Mouse (Mus musculus) bone marrow macrophage, adult 2 months (primary cell): ENCODE data around the gene Cep112. TPM values are rescaled to one million over a fixed set of nuclear protein-coding genes. Genes with fewer than 3 reads are reported as not detected.

Experiments used
- H3K27ac ChIP-seq: 2 replicates; pipeline ENCODE4 v1.5.1; 2012; ENCODE audit warnings: low read depth, low read length; ENCODE audit not compliant: insufficient read depth
- H3K4me1 ChIP-seq: 2 replicates; pipeline ENCODE4 v1.6.1; 2012; ENCODE audit warnings: low read length; ENCODE audit not compliant: control insufficient read depth, insufficient read depth
- H3K4me3 ChIP-seq: 2 replicates; pipeline ENCODE4 v1.5.1; 2012; ENCODE audit warnings: mild to moderate bottlenecking, low read length, moderate library complexity; ENCODE audit not compliant: insufficient read depth
- CTCF ChIP-seq: IDR thresholded peaks from 2 replicates; pipeline ENCODE4 v1.5.1; 2012; ENCODE audit warnings: low read depth, mild to moderate bottlenecking, low read length, moderate library complexity
- POLR2A ChIP-seq: IDR thresholded peaks from 2 replicates; pipeline ENCODE4 v1.6.1; 2012; ENCODE audit warnings: mild to moderate bottlenecking, low read depth, low read length, borderline replicate concordance
- polyA plus RNA-seq: library from polyadenylated mRNA; stranded (reverse); fragments of >200 nt; gene quantifications from 2 replicates; pipeline ENCODE4 v1.2.4, GENCODE M21; 2012; ENCODE audit not compliant: missing spikeins, insufficient read depth, insufficient read length

The Cep112 gene
- polyA plus RNA-seq, result 4.3 and 5.0 TPM in 2 replicates

DNA sequence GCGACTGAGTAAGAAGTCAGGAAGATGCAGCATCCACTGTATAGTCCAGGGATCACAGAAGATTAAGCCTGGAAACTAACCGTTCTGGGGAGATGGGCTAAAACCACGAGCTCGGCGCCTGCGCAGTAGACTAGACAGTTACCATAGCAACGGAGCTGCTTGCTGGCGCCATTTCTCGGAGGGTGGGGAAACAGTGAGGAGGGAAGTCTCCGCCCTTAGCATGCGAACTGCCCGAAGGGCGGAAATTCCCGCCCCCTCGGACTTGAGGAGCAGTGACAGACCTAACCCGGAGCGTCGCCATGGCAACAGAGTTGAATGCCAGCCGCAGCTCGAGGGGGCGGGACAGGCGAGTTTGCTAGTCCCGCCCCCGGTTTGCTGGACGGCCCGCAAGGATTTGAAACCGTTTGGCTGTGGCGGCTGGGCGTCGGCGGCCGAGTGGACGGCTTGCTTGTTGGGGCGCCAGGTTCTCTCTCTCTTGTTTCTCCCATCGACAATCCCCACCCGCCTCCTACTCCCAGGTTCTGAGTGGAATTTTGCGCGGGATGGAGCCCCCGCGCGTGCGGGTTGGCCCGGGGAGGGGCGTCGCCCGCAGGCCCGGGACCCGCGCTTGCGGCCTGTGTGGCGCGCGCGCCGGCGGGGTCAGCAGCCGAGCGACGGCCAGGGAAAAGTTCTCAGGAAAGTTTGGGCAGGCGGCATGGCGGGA is at the start of gene Cep112:
Gene Cep112 (plus strand): TSS at position 304 of the 703 bp plus-strand sequence.
- Histone ChIP-seq H3K4me1 (no peaks in the 10 kb centered on the region), H3K27ac (no peak within 1 kb of the TSS), H3K4me3 (peak within 1 kb of the TSS; percentile 60)
- TF ChIP-seq CTCF (no peak), POLR2A (no peak)

GRCm38 (mm10) chr11:108376815-108377214 is 48.2 kb upstream of the Cep112 start:
- Histone ChIP-seq H3K27ac (no peak overlapping the region), H3K4me1 (no peaks in the 10 kb centered on the region), H3K4me3 (no peak overlapping the region)
- TF ChIP-seq CTCF, result no peak
- TF ChIP-seq POLR2A, result no peak

DNA sequence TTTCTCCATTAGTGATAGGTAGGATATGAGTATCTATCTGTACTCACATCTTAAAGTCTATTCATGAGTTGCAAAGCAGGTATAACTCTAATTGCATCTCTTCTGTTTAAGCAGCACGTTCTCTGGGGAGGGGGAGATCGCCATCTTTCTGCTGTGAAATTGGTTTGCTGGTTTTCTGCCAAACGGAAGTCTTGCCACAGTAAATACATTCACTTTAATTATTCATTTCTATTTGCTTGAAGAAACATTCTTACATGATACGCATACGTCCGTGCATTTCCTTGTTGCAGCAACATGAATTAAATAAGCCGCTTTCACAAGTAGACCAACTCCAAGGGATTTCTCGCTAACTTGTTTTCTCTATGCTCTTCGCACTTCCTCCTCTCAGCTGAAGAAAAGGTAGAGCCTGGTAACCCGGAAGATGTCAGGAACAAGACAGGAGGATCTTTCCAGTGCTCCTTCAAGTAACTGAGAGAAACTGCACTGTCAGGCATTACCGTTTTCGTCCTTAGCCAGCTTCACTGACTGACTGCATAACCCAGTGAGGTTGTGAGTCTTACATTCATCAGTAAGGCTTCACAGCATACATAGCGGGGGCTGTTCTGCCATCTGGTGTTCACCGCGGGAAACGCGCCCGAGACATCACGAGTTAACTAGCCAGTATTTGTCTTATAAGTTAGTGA is 47.2 kb upstream of the Cep112 start:
- TF ChIP-seq POLR2A, result no peak
- TF ChIP-seq CTCF, result peak; percentile 72
- H3K27ac ChIP-seq, result no peak overlapping the region
- H3K4me3 ChIP-seq, result no peak overlapping the region
- no peaks in the 10 kb centered on the region for H3K4me1 ChIP-seq

DNA sequence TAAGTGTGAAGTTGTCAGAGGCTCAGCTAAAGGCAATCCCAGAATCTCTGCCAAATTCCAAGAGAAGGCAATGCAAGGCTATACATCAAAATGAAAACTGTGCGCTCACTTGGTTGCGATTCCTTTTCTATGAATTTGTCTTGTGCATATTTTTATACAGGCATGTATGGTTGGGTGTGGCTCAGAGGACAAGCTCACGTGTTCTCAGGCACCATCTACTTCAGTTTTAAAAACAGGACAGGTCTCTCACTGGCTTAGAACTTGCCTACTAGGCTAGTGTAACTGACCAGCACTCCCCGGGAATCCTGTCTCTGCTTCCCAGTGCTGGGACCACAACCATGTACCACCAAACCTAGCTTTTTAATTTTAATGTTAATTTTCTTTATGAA is 46.6 kb upstream of the Cep112 start:
- no peak overlapping the region for H3K27ac ChIP-seq
- H3K4me1 ChIP-seq, result no peaks in the 10 kb centered on the region
- no peak for TF ChIP-seq POLR2A
- TF ChIP-seq CTCF, result no peak
- H3K4me3 ChIP-seq, result no peak overlapping the region

GRCm38 (mm10) chr11:108382664-108383063 is 42.3 kb upstream of the Cep112 start:
- no peaks in the 10 kb centered on the region for H3K4me1 ChIP-seq
- no peak overlapping the region for H3K27ac ChIP-seq
- H3K4me3 ChIP-seq, result no peak overlapping the region
- TF ChIP-seq POLR2A, result no peak
- no peak for TF ChIP-seq CTCF

DNA sequence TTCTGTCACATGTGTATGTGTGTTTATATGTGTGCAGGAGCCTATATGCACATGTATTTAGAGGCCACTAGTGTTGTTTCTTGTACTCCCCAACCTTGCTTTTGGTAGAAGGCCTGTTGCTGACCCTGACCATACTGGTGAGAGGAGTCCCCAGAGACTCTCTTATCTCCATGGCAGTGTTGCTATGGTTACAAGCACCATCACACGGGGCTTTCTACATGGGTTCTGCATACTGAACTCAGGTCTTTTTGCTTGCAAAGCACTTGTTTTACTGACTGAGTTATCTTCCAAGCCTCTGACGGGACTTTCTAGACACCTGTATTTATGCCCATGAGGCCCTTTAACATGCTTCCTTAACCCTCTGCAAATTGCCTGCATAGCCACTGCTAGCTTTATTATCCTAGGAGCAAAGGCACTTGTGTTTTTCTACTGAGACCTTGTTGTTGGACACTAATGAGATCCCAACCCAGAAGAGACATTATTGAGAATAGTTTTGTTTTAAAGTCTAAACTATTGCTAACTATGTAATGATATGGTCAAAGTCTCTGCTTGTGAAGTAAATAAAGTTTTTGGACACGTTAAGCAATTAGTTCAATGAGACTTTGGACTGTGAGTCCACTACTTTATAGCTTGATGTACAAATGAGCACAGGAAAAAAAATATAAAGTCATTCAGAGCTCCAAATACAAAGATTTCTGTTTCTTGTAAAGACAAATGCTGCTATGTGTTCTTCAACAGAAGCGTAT is 39.9 kb upstream of the Cep112 start:
- Histone ChIP-seq H3K4me3 (no peak overlapping the region), H3K4me1 (no peaks in the 10 kb centered on the region), H3K27ac (no peak overlapping the region)
- TF ChIP-seq POLR2A (no peak), CTCF (no peak)

DNA sequence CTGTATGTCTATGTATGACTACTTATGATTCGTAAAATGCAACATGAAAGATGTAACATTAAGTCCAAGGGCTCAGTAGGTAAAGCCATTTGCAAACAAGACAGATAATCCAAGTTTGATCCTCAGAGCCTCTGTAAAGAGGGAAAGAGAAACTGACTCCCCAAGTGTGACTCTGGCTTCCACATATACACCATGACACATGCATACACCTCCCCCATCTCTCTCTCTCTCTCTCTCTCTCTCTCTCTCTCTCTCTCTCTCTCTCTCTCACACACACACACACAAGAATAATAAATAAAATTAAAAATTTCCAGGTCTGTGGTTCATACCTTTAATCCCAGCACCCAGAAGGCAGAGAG is 39.3 kb upstream of the Cep112 start:
- Histone ChIP-seq H3K4me3 (no peak overlapping the region), H3K4me1 (no peaks in the 10 kb centered on the region), H3K27ac (no peak overlapping the region)
- TF ChIP-seq POLR2A, result no peak
- no peak for TF ChIP-seq CTCF

GRCm38 (mm10) chr11:108395061-108395460 is 29.9 kb upstream of the Cep112 start:
- Histone ChIP-seq H3K27ac (no peak overlapping the region), H3K4me1 (no peaks in the 10 kb centered on the region), H3K4me3 (no peak overlapping the region)
- TF ChIP-seq CTCF (no peak), POLR2A (no peak)

GRCm38 (mm10) chr11:108396076-108396829 is 28.7 kb upstream of the Cep112 start:
- no peak overlapping the region for H3K4me3 ChIP-seq
- H3K4me1 ChIP-seq, result no peaks in the 10 kb centered on the region
- TF ChIP-seq CTCF (no peak), POLR2A (no peak)
- no peak overlapping the region for H3K27ac ChIP-seq
